Mouse (Mus musculus): ENCODE results near the gene Dhx8. TPM values are rescaled to one million over a fixed set of nuclear protein-coding genes. Genes with fewer than 3 reads are reported as not detected.

The Dhx8 gene
- polyA plus RNA-seq, 1 experiment from 2014 or later: 16.4 TPM

- ATAC-seq (peak; percentile 47; the same call in 1 of the 2 replicates), DNase-seq (ENCODE audit: low spot score) (peak; percentile 35)
- peak overlapping the region; percentile 20; the same call in 1 of the 2 replicates for H3K4me3 ChIP-seq (ENCODE audit: low read depth, low read length)
These were observed 39.3 kb downstream of the Dhx8 start for GRCm38 (mm10) chr11:101772027-101772426.

GRCm38 (mm10) chr11:101772449-101772848 lies 39.7 kb downstream of the Dhx8 start:
- peak; percentile 91 for ATAC-seq
- Histone ChIP-seq H3K27me3 (replicated peaks; ENCODE audit: insufficient read depth, low read length) (no peaks in the 10 kb centered on the region), H3K4me3 (ENCODE audit: low read depth, low read length) (peak overlapping the region; percentile 20; the same call in 1 of the 2 replicates), H3K9me3 (ENCODE audit: low read length) (no peaks in the 10 kb centered on the region), H3K27ac (ENCODE audit: low read length) (no peak overlapping the region), H3K4me2 (replicated peaks; ENCODE audit: low read depth, low read length) (peak overlapping the region; percentile 49), H3K36me3 (ENCODE audit: insufficient read depth, low read length) (peaks cover 3% of the 10 kb centered on the region; the same call in 1 of the 2 replicates), H3K9ac (replicated peaks; ENCODE audit: low read depth) (no peak overlapping the region), H3K4me1 (ENCODE audit: insufficient read depth, low read depth, low read length) (0 out of 2 replicates have a peak, but pooled peaks cover 4% of the 10 kb centered on the region)
- peak; percentile 89 for DNase-seq (ENCODE audit: low spot score)
- no peak for TF ChIP-seq CTCF (IDR thresholded peaks at IDR 0.05)
- no peak for TF ChIP-seq EP300 (IDR thresholded peaks at IDR 0.05)
- 2% methylated on average over 16 of the region's 16 CpGs for WGBS

More at GRCm38 (mm10) chr11:101772027-101772426, 39.3 kb downstream of the Dhx8 start:
- Histone ChIP-seq H3K36me3 (ENCODE audit: insufficient read depth, low read length) (peaks cover 3% of the 10 kb centered on the region; the same call in 1 of the 2 replicates), H3K27me3 (replicated peaks; ENCODE audit: insufficient read depth, low read length) (no peaks in the 10 kb centered on the region), H3K4me2 (replicated peaks; ENCODE audit: low read depth, low read length) (peak overlapping the region; percentile 49), H3K4me1 (ENCODE audit: insufficient read depth, low read depth, low read length) (0 out of 2 replicates have a peak, but pooled peaks cover 4% of the 10 kb centered on the region), H3K27ac (ENCODE audit: low read length) (no peak overlapping the region), H3K9me3 (ENCODE audit: low read length) (no peaks in the 10 kb centered on the region), H3K9ac (replicated peaks; ENCODE audit: low read depth) (no peak overlapping the region)
- TF ChIP-seq EP300 (IDR thresholded peaks at IDR 0.05) (no peak), CTCF (IDR thresholded peaks at IDR 0.05) (no peak)
- 6% methylated on average over 5 of the region's 5 CpGs for WGBS

- Histone ChIP-seq H3K9ac (replicated peaks; ENCODE audit: low read depth) (no peak overlapping the region), H3K4me3 (ENCODE audit: low read depth, low read length) (no peak overlapping the region), H3K4me2 (replicated peaks; ENCODE audit: low read depth, low read length) (no peak overlapping the region), H3K27ac (ENCODE audit: low read length) (no peak overlapping the region), H3K4me1 (ENCODE audit: insufficient read depth, low read depth, low read length) (0 out of 2 replicates have a peak, but pooled peaks cover 3% of the 10 kb centered on the region), H3K36me3 (ENCODE audit: insufficient read depth, low read length) (no peaks in the 10 kb centered on the region), H3K27me3 (replicated peaks; ENCODE audit: insufficient read depth, low read length) (no peaks in the 10 kb centered on the region), H3K9me3 (ENCODE audit: low read length) (no peaks in the 10 kb centered on the region)
- 65% methylated on average over 4 of the region's 4 CpGs for WGBS
- no peak for DNase-seq (ENCODE audit: low spot score)
- no peak for ATAC-seq
- TF ChIP-seq CTCF (IDR thresholded peaks at IDR 0.05): no peak
- no peak for TF ChIP-seq EP300 (IDR thresholded peaks at IDR 0.05)
These were observed 44.1 kb downstream of the Dhx8 start for GRCm38 (mm10) chr11:101776846-101777245.

- H3K4me3 ChIP-seq (ENCODE audit: low read depth, low read length): no peak overlapping the region
These were observed 50.4 kb downstream of the Dhx8 start for GRCm38 (mm10) chr11:101783135-101783534.

GRCm38 (mm10) chr11:101783584-101783983 lies 50.9 kb downstream of the Dhx8 start:
- DNase-seq (ENCODE audit: low spot score) (no peak), ATAC-seq (no peak)
- H3K4me3 ChIP-seq (ENCODE audit: low read depth, low read length): no peak overlapping the region
- no peak overlapping the region for H3K4me2 ChIP-seq (replicated peaks; ENCODE audit: low read depth, low read length)
- H3K27me3 ChIP-seq (replicated peaks; ENCODE audit: insufficient read depth, low read length): peaks cover 12% of the 10 kb centered on the region; the same call in 1 of the 2 replicates
- H3K36me3 ChIP-seq (ENCODE audit: insufficient read depth, low read length): no peaks in the 10 kb centered on the region
- no peaks in the 10 kb centered on the region for H3K9me3 ChIP-seq (ENCODE audit: low read length)
- H3K4me1 ChIP-seq (ENCODE audit: insufficient read depth, low read depth, low read length): peaks cover 3% of the 10 kb centered on the region; the same call in 1 of the 2 replicates
- no peak for TF ChIP-seq EP300 (IDR thresholded peaks at IDR 0.05)
- TF ChIP-seq CTCF (IDR thresholded peaks at IDR 0.05): no peak
- H3K27ac ChIP-seq (ENCODE audit: low read length): no peak overlapping the region
- WGBS: 18% methylated on average over 9 of the region's 9 CpGs
- H3K9ac ChIP-seq (replicated peaks; ENCODE audit: low read depth): no peak overlapping the region

More at GRCm38 (mm10) chr11:101783135-101783534, 50.4 kb downstream of the Dhx8 start:
- Histone ChIP-seq H3K9ac (replicated peaks; ENCODE audit: low read depth) (no peak overlapping the region), H3K9me3 (ENCODE audit: low read length) (no peaks in the 10 kb centered on the region), H3K4me1 (ENCODE audit: insufficient read depth, low read depth, low read length) (peaks cover 3% of the 10 kb centered on the region; the same call in 1 of the 2 replicates), H3K36me3 (ENCODE audit: insufficient read depth, low read length) (no peaks in the 10 kb centered on the region), H3K27ac (ENCODE audit: low read length) (no peak overlapping the region), H3K27me3 (replicated peaks; ENCODE audit: insufficient read depth, low read length) (peaks cover 12% of the 10 kb centered on the region; the same call in 1 of the 2 replicates), H3K4me2 (replicated peaks; ENCODE audit: low read depth, low read length) (no peak overlapping the region)
- WGBS: 61% methylated on average over 1 of the region's 1 CpGs
- ATAC-seq (no peak), DNase-seq (ENCODE audit: low spot score) (no peak)
- TF ChIP-seq CTCF (IDR thresholded peaks at IDR 0.05) (no peak), EP300 (IDR thresholded peaks at IDR 0.05) (no peak)

GRCm38 (mm10) chr11:101784072-101784471 lies 51.4 kb downstream of the Dhx8 start:
- WGBS: 6% methylated on average over 11 of the region's 19 CpGs
- H3K9ac ChIP-seq (replicated peaks; ENCODE audit: low read depth): no peak overlapping the region
- TF ChIP-seq CTCF (IDR thresholded peaks at IDR 0.05) (no peak), EP300 (IDR thresholded peaks at IDR 0.05) (no peak)
- ATAC-seq (no peak; the same call in 1 of the 2 replicates), DNase-seq (ENCODE audit: low spot score) (no peak)
- no peak overlapping the region for H3K27ac ChIP-seq (ENCODE audit: low read length)
- no peaks in the 10 kb centered on the region for H3K36me3 ChIP-seq (ENCODE audit: insufficient read depth, low read length)
- peak overlapping the region; percentile 51 for H3K4me3 ChIP-seq (ENCODE audit: low read depth, low read length)
- peaks cover 12% of the 10 kb centered on the region; the same call in 1 of the 2 replicates for H3K27me3 ChIP-seq (replicated peaks; ENCODE audit: insufficient read depth, low read length)
- peak overlapping the region; percentile 95 for H3K4me2 ChIP-seq (replicated peaks; ENCODE audit: low read depth, low read length)
- H3K4me1 ChIP-seq (ENCODE audit: insufficient read depth, low read depth, low read length): peaks cover 3% of the 10 kb centered on the region; the same call in 1 of the 2 replicates
- no peaks in the 10 kb centered on the region for H3K9me3 ChIP-seq (ENCODE audit: low read length)
